Mouse (Mus musculus) liver, adult (tissue): ENCODE data around the gene Slc17a3.

ENCODE experiments used
- GATA4 ChIP-seq: IDR thresholded peaks from 2 replicates; pipeline ENCODE4 v1.6.1; 2014; ENCODE audit warnings: mild to moderate bottlenecking, low read length; ENCODE audit not compliant: insufficient replicate concordance

The Slc17a3 gene

DNA sequence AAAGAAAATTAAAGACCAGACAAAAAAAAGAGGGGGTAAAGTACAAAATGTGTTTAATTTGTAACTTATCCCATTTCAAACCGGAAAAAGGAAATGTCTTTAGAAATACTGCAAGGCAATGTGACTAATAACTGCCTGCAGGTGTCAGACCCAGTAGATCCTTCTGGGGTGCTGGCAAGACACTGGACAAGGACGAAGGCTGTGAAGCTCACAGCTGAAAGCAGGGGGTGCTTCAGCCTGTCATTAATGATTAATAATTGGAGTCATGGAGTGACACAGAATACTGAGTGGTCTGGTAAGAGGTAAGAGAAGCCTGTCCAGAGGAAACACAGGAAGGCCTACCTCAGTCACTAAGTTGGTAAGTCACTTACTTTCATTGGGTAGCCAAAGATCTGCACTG lies at the start of gene Slc17a3:
Gene Slc17a3 (plus strand): TSS at position 127 of the 400 bp plus-strand sequence.
- no peak for TF ChIP-seq GATA4

DNA sequence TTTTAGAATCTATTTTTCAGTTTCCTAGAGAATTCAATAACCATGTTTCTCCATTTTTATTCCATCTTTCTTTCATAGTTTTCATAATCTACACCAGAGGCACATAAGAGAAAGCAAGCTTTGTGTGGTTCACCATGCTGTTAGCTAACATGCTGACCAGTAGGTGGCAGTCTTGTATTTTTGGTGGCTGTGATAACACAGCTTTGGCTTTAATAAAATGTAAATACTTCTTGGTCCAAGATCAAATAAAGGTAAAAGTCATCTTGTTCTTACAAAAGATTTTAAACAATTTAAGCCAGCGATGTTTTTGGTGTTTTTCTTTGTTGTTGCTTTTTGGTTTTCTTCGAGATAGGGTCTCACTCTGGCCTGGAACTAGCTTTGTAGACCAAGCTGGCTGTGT lies 46.7 kb upstream of the Slc17a3 start:
- no peak for TF ChIP-seq GATA4

DNA sequence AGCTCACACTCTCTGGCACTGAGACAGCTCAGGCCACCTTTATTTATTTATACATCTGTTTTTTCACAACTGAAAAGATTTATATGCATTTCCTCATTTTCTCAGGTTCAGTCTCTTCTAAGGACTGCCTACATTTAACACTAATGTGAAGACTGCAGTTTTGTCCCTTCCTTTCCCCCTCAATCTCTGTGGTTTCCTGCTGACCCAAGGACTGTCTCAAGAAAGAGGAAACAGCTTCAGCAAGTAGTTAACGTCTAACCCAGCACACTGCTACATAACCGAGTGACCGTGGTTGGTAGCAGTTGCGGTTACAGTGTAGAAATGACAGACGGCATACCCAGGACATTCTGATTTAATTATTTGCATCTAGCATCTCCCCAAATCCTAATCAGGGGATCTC lies 39.8 kb upstream of the Slc17a3 start:
- TF ChIP-seq GATA4 = no peak

DNA sequence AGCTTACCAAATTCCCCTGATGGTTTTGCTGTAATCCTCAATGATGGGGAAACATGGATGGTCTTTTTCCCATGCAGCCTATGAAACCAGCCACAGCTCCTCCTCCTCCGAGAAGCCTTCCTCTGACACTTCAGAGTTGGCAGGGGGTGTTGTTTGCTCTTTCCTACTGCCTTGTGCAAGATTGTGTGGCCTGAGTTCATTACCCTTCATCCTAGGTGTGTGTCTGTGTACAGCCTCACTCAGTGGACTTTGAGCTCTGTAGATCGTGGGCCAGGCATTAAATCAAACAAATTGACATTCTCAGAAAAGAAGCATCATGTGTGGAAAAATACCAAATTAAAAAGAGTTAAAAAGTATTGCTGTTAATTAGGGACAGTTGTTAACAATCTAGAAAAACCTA lies 34.7 kb upstream of the Slc17a3 start:
- no peak for TF ChIP-seq GATA4

DNA sequence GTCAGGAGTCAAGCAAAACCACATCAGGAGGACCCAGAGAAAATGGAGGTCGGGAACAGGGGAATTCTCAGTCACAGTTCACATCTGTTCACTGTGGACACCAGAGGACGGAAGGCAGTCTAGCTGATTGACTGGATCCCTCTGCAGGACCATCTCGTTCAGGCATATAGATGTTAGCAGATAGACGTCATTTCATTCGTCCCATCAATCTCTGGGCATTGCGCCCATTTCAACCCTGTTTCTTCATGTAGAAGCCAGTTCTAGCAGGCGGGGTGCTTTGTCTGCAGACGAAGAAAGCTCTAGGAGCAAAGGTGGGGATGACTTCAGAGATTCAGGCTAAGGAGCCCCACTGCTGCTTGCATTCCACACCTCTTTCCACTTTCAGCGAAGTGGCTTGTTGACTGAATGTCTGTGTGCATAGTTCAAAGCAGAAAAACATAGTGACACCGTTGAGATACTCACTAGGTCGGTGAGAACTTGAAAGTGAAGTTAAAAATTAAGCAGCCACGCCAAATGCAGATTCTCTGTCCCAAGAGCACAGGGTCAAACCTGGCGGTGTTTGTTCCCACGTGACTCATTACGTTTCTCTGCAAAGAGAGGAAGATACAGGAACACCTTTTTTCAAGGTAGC lies 32.7 kb upstream of the Slc17a3 start, which contains the start of gene Slc17a2:
Gene Slc17a2 (plus strand): TSS at position 572 of the 631 bp plus-strand sequence.
- TF ChIP-seq GATA4 = no peak

DNA sequence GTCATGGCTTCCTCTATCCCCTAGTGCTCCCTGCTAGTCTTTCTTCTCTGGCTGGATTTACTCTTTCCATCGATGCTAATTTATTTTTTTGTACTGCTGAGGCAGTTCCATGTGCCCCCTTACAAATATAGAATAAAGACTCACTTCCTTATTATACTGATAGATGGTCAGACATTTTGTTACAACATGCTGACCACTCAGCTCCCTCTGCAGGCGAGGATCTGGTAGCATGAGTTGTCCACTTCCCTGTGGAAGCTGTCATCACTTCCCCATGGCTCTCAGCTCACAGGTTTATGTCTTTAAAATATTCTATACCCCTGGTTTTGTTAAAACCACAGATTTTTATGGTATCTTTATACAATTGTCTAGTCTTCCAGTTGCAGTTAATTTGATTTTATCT lies 23.1 kb upstream of the Slc17a3 start:
- no peak for TF ChIP-seq GATA4

DNA sequence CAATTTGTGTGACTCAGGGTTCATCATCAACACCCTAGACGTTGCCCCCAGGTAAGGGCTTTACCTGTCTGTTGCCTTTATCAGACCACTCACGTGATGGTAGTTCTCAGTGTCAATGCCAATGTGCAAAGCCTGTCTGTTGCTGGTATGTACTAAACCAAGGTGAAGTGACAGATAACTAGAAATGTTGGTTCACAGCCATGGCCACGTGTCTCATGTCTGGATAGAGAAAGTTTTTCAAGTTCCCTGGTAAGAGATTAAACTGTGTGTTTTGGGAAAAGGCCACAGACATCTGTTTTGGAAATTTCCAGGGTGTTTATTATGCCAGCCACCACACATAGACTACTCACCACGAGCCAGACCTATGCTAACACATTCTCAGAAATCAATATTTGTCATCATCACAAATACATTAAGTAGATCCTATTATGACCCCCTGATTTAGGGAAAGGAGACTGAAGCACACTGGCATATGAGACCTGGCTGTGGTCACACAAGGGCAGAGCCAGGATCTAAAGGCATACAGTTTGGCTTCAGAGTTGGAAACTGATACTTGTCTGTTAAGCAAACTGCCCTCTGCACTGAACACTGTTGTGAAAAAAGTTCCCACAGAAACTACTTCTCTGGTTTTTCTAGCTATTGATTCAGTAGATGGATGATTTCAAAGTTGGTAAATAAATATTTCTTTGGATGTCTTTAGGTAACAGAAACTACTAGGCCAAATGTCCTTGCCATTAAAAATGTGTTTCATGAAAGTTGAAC lies 18.9 kb upstream of the Slc17a3 start:
- peak; percentile 88 for TF ChIP-seq GATA4

DNA sequence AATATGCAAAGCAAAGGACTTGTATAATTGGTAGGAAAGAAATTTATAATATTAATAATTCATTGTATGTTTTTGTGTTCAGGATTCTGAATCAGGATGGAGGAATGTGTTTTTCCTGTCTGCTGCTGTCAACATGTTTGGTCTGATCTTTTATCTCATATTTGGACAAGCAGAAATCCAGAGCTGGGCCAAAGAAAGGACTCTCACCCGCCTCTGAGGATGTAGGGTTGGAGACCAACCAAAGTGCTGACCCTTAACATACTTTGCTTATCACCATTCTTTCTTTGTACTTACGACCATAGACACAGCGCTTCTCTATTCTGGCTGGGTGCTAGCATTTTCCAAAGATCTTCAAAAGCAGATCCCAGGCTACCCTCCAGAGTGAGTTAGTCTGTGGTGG lies 17.0 kb upstream of the Slc17a3 start:
- TF ChIP-seq GATA4 = peak; percentile 81

DNA sequence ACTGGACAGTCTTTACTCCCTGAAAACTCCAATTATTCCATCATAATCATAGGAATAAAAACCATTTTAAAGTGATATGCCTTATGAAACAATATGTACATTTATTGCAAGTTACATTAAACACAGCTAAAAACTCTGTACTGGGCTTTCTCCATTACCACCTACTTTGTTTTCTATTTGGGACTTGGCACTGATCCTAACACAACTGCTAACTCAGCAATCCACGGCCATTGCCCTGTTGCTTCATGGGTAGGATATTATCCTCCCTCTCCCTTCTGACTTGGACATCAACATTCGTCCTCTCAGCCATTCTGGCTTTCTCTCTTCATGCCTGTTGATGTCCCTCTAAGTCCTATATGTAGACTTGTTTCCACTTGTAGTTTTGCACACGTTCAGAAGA lies 12.6 kb upstream of the Slc17a3 start:
- no peak for TF ChIP-seq GATA4

DNA sequence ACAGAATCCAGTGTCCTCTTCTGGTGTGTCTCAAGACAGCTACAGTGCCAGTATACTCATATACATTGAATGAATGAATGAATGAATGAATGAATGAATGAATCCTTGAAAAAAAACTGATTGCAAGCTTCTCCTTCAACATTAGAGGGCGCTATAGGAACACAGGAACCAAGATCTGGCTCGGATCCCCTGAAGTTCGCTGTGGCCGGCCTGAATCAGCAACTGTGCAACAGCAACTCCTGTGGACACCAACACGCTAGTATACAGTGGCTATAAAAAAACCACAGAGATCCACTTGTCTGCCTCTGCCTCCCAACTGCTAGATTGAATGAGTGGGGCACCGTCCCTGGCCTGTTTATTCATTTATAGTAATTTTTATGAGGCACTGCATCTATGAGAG lies 6.2 kb upstream of the Slc17a3 start:
- TF ChIP-seq GATA4 = no peak

DNA sequence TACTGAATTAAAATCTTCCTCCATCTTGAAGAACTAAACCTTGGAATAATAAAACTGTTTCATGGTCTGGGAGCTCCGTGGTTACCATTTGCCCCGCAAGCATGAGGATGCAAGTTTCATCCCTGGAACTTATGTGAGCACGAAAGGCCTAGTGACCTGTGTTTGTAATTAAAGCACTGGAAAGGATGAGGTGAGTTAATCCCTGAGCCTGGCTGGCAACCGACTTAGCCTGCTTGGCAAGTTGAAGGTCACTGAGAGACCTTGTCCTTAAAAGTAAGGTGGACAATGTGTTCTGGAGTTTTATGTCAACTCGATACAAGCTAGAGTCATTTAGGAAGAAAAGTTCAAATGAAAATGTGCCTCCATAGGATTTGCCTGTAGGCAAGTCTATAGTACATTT lies 4.4 kb upstream of the Slc17a3 start:
- no peak for TF ChIP-seq GATA4

DNA sequence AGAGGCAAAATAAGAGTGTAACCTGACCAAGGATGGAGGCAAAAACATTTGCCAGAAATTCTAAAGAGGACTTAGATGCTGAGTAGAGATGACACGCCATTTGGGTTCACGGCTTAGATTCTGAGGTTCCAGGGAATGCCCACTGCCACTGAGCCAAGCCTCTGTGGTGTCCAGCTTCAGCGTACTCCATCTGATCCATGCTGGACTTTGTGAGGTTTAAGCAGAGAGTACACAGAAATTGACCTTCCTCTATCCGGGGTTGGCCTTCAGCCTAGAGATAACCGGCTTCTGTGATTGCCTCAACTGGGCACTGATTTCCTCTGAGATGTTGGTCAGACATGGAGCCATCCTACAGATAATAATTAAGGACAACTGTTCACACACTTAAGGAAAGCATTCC lies 2.6 kb upstream of the Slc17a3 start:
- peak; percentile 98 for TF ChIP-seq GATA4

DNA sequence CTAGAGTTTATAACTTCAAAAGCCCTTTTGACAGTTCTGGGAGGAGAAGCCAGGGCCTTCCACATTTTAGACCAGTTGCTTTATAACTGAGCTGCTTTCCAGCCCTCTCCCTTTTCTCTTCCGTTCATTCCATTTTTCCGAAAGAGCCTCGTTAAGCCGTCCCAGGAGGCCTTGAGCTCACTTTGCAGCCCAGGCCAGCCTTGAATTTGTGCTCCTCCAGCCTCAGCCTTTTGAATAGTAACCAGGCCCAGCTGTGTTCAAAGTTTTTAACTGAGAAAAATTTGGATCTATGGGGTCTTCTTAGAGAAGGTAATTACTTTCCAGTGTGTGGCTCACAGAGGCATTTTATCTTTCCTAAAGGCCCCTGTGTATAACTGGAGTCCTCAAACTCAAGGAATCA lies 6.6 kb downstream of the Slc17a3 start:
- TF ChIP-seq GATA4 = no peak

DNA sequence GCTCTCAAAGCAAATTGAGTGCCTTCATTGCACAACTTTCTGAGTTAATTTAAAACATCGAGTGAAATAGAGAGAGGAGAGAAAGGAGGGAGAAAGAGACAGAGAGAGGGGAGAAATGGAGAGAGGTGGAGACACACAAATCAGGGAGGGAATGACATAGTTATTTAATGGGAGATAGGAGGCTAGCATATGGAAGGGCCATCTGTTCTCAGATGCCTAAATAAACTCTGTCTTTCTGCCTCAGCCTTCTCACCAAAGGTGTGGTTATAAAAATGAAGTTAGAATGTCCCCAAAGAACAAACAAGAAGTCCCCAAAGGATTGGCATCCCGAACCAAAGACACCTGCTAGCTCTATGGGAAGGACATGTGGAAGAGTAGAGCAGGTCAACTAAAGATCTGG lies 10.1 kb downstream of the Slc17a3 start:
- TF ChIP-seq GATA4 = no peak

DNA sequence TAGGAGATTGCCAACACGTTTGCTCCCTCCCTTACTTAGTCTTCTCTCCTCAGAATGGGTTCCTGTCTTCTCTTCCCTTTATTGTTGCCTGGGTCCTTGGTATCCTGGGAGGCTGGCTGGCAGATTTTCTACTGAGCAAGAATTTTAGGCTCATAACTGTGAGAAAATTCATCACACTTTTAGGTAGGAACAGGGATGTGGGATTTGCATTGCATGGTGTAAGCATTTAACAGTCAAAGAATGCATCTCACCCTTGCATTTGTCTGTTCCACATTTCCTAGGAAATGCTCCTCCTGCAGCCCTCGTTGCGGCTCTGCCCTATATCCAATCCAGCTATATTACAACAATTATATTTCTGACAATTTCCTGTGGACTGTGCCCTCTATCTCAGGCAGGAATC lies 17.2 kb downstream of the Slc17a3 start:
- no peak for TF ChIP-seq GATA4

DNA sequence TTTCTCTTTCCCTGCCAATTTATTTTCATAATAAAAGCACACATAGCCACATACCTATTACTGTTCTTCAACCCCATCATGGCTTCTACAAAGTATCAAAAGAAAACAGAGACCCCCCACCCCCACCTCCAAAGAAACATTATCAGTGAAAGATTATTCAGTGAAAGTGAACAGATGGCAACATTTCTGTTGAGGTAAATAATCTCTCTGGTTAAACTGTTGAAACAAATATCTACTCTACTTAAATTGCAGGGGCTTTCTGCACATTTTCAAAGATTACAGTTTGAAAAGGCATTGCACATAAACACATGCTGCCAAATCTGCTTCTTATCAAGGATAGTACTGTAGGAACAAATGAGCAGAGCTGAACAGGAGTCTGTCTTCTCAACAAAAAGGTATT lies 22.6 kb downstream of the Slc17a3 start:
- no peak for TF ChIP-seq GATA4

DNA sequence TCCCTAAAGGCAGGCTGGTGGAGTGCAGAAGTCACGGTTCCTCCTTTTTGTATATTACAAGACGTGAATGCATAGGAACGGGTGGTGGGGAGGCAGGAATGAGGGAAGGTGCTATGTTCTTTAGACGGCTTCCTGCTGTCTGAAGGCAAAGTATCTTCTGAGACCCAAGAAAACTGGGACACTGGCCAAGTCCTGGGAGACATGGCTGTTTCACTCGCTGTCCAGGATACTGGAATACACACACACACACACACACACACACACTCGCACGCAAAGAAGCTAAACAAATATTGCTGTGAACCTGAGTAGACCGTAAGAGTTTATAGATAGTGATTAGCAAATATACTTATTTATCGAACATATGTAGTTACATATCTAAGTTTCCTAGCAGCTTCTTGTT lies 25.5 kb downstream of the Slc17a3 start:
- TF ChIP-seq GATA4 = no peak
